ENCODE assay signal across 8 mouse cellular contexts in the genomic region with DNA sequence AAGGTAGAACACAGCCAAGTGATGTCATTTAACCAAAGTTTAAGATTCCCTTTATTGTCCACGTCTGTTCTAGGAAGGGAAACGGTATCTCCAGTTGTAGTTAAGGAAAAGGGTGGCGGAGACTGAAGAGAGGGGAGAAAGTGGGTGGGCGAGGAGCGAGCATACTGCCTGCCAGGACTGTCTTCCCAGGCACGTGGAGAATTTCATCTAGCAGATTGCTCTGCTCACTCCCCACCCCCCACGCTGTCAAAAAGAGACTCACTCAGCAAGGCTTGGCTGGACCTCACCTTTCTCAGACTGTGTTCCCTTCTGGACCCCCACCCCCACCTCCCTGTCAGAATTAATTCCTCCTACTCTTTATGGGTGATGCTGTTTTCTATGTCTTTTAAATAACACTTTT. TPM values are rescaled to one million over a fixed set of nuclear protein-coding genes. Genes with fewer than 3 reads are reported as not detected.
DNase-seq lines count a peak whose midpoint lies in the region; ATAC-seq lines count a peak whose summit lies in the region.

No protein-coding gene starts in this region.

- peaks cover 15% of the 10 kb centered on the region for H3K4me1 ChIP-seq in embryonic facial prominence, embryonic 14.5 days (ENCODE audit: control insufficient read depth, insufficient read depth, low read length)

- H3K4me3 ChIP-seq in embryonic facial prominence, embryonic 14.5 days (ENCODE audit: low read depth, low read length): peak overlapping the region; percentile 85

- peak; percentile 57 for DNase-seq in layer of hippocampus, adult 11-12 months (ENCODE audit: low spot score)
- no peak for DNase-seq in layer of hippocampus, postnatal 25 days (ENCODE audit: extremely low spot score in 1 of 2, low spot score in 1 of 2)
- peak; percentile 61 for DNase-seq in NIH3T3 (ENCODE audit: low read depth)
- peak; percentile 75 for DNase-seq in embryonic facial prominence, embryonic 14.5 days (ENCODE audit: low spot score)
- peak; percentile 71 to 78 for DNase-seq in left cerebral cortex, postnatal 10 days (ENCODE audit: extremely low spot score in 1 of 2, low spot score in 2 of 2)
- peak; percentile 70 for DNase-seq in right cerebral cortex, adult 18-20 months
- no peak for DNase-seq in T-cell, adult 2 months (ENCODE audit: low spot score)
- DNase-seq in c-Kit-positive CD71-positive TER-119-positive erythroid progenitor cells, embryonic 14.5 days (ENCODE audit: low spot score): no peak

- no peaks in the 10 kb centered on the region for H3K9me3 ChIP-seq in embryonic facial prominence, embryonic 14.5 days (ENCODE audit: control insufficient read depth, low read length)

- H3K9ac ChIP-seq in embryonic facial prominence, embryonic 14.5 days (ENCODE audit: low read depth, low read length): peak overlapping the region; percentile 86; the same call in 1 of the 2 replicates

- H3K27ac ChIP-seq in embryonic facial prominence, embryonic 14.5 days (replicated peaks; ENCODE audit: low read depth, low read length): peak overlapping the region; percentile 99

- no peak for ATAC-seq in embryonic facial prominence, embryonic 14.5 days (ENCODE audit: low read depth)

- intact Hi-C loops in left cerebral cortex, postnatal 10 days (cut with DNase I): no loop called here

- 5% methylated on average over 7 of the region's 7 CpGs for WGBS in embryonic facial prominence, embryonic 14.5 days

- H3K36me3 ChIP-seq in embryonic facial prominence, embryonic 14.5 days (ENCODE audit: control insufficient read depth, insufficient read depth, low read length): peaks cover 9% of the 10 kb centered on the region

- H3K4me2 ChIP-seq in embryonic facial prominence, embryonic 14.5 days (ENCODE audit: low read depth, low read length): peak overlapping the region; percentile 73

- no peaks in the 10 kb centered on the region for H3K27me3 ChIP-seq in embryonic facial prominence, embryonic 14.5 days (replicated peaks; ENCODE audit: control insufficient read depth, insufficient read depth, low read length)

RNA-seq across cellular contexts. Expression of a gene that starts 0.8 kb away (rescaled TPM):
- total RNA-seq in layer of hippocampus, postnatal 25 days (2021): 10 to 100 TPM; 43.0 to 46.0 TPM
- 15.2 and 16.1 TPM in 2 replicates for polyA plus RNA-seq in embryonic facial prominence, embryonic 14.5 days (2014; fragmentation: Nextera tagmentation; extraction: Ambion mirVana)
- total RNA-seq in left cerebral cortex, postnatal 10 days (2021): 10 to 100 TPM; 28.5 to 32.1 TPM

RNA-seq across cellular contexts. Expression of a gene that starts 2.5 kb away (rescaled TPM):
- total RNA-seq in layer of hippocampus, postnatal 25 days (2021): 1 to 10 TPM; 5.8 TPM
- polyA plus RNA-seq in embryonic facial prominence, embryonic 14.5 days (2014; fragmentation: Nextera tagmentation; extraction: Ambion mirVana): 10.5 and 11.2 TPM in 2 replicates
- 1 to 10 TPM; 3.4 to 4.4 TPM for total RNA-seq in left cerebral cortex, postnatal 10 days (2021)

RNA-seq across cellular contexts. Expression of a gene that starts 26.4 kb away (rescaled TPM):
- total RNA-seq in layer of hippocampus, postnatal 25 days (2021): 1 to 10 TPM; 4.1 to 7.2 TPM
- 22.9 and 23.1 TPM in 2 replicates for polyA plus RNA-seq in embryonic facial prominence, embryonic 14.5 days (2014; fragmentation: Nextera tagmentation; extraction: Ambion mirVana)
- total RNA-seq in left cerebral cortex, postnatal 10 days (2021): 10 to 100 TPM in 1 of 2 experiments, 1 to 10 TPM in 1; 9.4 to 10.2 TPM

RNA-seq across cellular contexts. Expression of a gene that starts 35.8 kb away (rescaled TPM):
- 1 to 10 TPM in 1 of 2 experiments, under 1 TPM in 1; 0.66 to 1.0 TPM for total RNA-seq in layer of hippocampus, postnatal 25 days (2021)
- 0.75 and 1.2 TPM in 2 replicates for polyA plus RNA-seq in embryonic facial prominence, embryonic 14.5 days (2014; fragmentation: Nextera tagmentation; extraction: Ambion mirVana)
- total RNA-seq in left cerebral cortex, postnatal 10 days (2021): under 1 TPM; 0.28 TPM

RNA-seq across cellular contexts. Expression of a gene that starts 48.2 kb away (rescaled TPM):
- 100 to 1,000 TPM; 259 to 316 TPM for total RNA-seq in layer of hippocampus, postnatal 25 days (2021)
- polyA plus RNA-seq in embryonic facial prominence, embryonic 14.5 days (2014; fragmentation: Nextera tagmentation; extraction: Ambion mirVana): 137 and 145 TPM in 2 replicates
- total RNA-seq in left cerebral cortex, postnatal 10 days (2021): 100 to 1,000 TPM; 264 to 283 TPM

Comparison
In these comparisons a context has a peak if more than half of its experiments do, and no peak if none do; other contexts are left out.
1. DNase-seq: peak in layer of hippocampus, adult 11-12 months (single experiment), NIH3T3 (single experiment), embryonic facial prominence, embryonic 14.5 days (single experiment), left cerebral cortex, postnatal 10 days (2 of 2) and right cerebral cortex, adult 18-20 months (single experiment); none in layer of hippocampus, postnatal 25 days (0 of 2), T-cell, adult 2 months (single experiment) and c-Kit-positive CD71-positive TER-119-positive erythroid progenitor cells, embryonic 14.5 days (single experiment).